Mouse (Mus musculus) v-Abl transformed pro-B cells (cell line): ENCODE measurements around the gene Tmem215.

Experiments used
- in situ Hi-C, 2 experiments: fragments of 400-800 bp; cut with MboI; formaldehyde crosslinking; loops; one replicate each; pipeline ENCODE4 v1.15.1; 2025; ENCODE audit not compliant: unreplicated experiment in 2 of 2

Tmem215 gene

GRCm38 (mm10) chr4:40471880-40472279 lies at the start of gene Tmem215:
Gene Tmem215 (plus strand): TSS chr4:40472180.
- in situ Hi-C loops, result no loop called here

DNA sequence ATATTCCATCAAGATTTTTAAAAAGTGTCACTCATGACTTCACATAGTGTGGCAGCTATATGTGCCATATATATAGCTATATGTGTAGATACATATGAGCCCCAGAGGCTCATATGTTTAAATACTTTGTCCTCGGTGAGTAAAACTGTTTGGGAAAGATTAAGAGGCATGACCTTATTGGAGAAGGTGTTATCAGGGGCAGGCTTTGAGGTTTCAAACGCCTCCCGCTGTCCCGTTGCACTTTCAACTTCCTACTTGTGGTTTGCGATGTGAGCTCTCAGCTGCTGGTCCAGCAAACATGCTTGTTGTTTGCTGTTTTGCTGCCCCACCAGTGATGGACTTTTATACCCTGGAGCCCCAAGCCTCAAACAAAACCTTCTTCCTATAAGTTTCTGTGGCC lies 40.1 kb upstream of the Tmem215 start:
- in situ Hi-C loops, result no loop called here

DNA sequence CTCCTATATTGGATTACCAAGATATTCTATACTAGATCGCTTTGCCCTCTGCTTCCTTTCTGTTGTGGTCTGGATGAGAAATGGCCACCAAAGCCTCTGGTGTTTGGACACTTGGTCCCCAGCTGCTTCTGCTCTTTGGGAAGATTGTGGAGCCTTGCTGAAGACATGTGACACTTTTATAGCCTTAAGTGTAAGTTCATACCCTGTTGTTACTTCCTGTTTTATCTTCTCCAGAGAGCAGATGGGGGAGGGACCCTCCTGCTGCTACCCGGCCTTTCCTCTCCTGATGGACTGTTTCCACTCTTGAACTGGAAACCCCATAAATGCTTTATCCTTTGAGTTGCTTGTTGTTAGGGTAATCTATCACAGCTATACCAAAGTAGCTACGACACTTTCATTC lies 38.6 kb upstream of the Tmem215 start:
- in situ Hi-C loops, result no loop called here

DNA sequence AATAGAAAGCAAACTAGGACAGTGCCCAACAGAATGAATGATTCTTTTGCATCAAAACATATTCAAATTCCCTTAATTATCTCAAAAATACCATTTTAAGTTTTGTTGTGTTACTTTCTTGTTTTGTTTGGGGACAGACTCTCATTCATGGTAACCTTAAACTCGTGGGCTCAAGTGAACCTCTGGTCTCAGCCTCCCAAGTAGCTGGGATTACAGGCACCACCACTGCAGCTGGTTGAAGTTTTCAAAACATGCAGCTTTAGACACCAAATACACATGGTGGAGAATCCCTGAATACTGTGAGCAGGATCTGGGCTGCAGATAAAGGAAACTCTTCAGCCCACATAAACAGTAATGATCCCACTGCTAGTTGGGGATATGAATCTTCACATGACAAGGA lies 37.6 kb upstream of the Tmem215 start:
- in situ Hi-C loops, result no loop called here

GRCm38 (mm10) chr4:40443565-40443964 lies 28.4 kb upstream of the Tmem215 start:
- in situ Hi-C loops, result no loop called here

DNA sequence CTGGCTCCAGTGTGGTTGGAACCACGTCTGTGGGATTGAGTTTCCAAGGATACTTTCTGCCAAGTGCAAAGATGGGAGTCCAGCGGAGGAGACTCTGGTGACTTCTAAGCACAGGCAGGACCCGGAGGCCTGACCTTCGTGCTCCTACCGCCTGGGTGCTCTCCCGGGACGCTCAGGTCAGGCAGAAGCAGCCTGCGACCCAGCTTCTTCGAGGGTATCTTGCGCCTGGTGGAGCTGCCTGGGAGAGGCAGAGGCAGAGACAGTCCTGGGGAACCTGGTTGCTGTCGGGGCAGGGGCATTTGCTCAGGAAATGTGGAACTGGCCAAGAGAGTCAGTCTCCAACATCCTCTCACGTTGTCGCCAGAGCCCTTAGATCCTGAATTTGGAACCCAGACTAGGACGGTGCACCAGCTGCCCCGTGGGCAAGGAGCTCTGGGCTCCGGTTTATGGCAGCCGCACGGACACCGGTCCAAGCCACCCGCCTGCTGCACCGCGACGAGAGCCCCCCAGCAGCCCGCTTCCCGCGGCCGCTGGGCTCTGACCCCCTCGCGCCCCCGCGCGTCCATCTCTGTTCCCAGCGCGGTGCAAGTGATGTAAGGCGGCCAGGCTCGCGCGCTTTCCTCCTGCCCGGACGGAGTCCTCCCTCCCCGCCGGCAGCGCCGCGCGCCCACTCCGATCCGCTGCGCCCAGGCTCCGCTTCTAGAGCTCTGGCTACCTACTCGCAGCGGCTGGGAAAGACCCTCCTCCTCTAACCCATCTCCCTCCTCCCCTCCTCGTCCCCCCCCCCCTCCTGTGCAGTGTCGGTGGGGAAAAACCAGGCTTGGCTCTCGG lies 935 bp downstream of the Tmem215 start:
- in situ Hi-C loops, result no loop called here

DNA sequence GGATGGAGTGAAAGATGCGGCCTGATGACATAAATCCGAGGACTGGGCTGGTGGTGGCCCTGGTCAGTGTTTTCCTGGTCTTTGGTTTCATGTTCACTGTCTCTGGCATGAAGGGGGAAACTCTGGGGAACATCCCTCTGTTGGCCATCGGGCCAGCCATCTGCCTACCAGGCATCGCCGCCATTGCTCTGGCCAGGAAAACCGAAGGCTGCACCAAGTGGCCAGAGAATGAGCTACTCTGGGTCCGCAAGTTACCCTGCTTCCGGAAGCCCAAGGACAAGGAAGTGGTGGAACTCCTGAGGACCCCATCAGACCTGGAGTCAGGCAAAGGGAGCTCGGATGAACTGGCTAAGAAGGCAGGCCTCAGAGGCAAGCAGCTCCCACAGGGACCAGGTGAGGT lies 1.9 kb downstream of the Tmem215 start:
- in situ Hi-C loops, result no loop called here

DNA sequence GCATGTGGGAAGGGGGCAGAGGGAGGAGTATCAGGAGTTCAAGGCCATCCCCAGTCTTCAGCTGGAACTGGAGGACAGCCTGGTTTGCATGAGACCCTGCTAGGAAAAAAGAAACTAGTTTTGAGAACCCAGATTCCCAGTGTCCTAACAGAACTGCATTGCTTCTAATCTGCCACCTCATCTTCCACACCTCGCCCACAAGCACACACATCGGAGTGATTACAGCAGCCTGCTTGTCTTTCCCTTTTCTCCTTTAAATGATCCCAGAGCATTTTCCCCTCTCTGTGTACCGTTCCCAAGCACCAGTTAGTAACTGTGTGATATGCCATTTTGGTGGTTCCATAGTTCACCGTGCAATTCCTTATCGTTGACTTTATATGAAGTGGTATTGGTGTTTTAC lies 6.0 kb downstream of the Tmem215 start:
- in situ Hi-C loops, result no loop called here

DNA sequence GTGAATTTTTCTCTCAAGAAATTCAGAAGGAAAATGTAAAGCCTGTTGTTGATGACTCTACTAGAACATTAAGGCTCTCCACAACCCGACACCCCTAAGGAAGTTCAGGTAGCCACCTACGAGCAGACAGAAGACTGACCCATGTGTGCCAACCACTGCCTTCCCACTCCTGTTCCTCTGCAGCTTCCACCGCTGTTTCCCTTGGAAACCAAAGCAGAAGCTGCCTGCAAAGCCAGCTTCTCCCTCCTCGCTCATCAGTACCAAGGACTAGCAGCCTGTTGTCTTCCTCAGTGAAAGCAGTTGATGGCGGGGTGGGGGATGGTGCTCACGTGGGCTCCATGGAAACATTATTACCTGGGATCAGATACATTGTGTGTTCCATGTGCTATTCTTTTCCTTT lies 14.6 kb downstream of the Tmem215 start:
- in situ Hi-C loops, result no loop called here

DNA sequence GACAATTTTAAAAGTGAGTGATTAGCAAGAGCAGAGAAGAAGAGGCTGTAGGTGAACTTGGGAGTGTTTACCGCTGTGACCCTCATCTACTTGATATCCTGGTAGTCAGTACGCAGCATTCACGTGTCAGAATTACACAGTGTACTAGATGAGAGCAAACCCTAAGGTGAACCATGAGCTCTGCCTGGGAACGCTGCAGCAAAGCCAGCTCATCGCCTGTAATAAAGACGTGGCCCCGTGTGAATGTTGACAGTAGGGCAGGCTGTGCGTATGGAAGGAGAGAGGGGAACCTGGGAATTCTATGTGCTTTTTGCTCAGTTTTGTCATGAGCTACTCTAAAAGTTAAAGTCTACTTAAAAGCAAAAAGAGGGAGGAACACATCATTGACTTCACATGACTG lies 19.8 kb downstream of the Tmem215 start:
- in situ Hi-C loops, result no loop called here

- in situ Hi-C loops, result no loop called here
Observed at GRCm38 (mm10) chr4:40496354-40496753, 24.4 kb downstream of the Tmem215 start.

- in situ Hi-C loops, result no loop called here
Observed at GRCm38 (mm10) chr4:40496828-40497227, 24.8 kb downstream of the Tmem215 start.

DNA sequence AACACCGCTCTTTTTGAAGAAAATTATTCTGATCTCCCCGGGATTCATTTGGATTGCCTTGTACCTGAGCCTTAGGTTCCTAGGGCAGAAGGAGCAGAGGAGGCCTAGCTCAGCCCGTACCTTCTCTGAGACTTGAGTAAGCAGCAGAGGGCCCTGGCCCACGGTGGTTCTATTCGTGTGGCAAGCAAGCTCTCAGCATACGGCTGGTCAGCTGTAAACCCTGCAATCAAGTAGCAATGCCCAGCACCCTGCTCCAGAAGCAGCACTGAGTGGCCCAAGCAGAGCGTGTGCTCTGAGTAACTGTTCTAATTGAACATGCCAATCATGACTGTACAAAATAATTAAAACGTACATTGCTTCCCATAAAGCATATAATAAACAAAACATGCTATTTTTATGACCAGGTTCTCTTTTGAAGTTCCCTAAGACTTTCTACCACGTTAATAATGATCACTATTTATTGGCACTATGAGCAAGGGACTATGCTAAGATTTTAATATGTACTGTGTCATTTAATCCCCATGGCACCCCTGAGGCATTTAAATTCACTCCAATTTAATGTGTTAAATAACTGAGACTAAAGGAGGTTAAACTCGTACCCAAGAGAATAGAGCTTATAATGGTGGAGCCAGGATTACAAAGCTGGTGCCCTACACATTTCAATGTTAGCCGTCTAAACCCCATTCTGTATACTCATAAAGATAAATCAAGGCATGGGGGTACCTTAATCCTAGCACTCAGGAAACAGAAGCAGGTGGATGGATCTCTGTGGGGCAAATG lies 28.0 kb downstream of the Tmem215 start:
- in situ Hi-C loops, result no loop called here

DNA sequence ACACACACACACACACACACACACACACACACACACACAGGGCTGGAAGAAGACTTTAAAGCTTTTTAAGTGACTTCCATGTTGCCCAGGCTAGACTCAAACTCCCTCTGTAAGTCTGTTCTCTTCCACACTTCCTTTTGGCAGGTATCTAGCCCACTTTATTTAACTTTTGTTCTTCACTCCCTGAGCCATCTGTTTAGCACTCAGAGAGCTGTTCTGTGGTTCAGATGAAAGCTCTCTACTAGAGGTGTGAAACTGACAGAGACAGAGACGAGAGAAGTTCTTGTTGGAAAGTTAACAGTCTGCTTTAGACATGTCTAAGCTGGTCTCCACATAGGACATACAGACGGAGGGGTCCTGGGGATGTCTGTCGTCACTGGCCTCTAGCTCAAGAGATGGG lies 30.5 kb downstream of the Tmem215 start:
- in situ Hi-C loops, result no loop called here

DNA sequence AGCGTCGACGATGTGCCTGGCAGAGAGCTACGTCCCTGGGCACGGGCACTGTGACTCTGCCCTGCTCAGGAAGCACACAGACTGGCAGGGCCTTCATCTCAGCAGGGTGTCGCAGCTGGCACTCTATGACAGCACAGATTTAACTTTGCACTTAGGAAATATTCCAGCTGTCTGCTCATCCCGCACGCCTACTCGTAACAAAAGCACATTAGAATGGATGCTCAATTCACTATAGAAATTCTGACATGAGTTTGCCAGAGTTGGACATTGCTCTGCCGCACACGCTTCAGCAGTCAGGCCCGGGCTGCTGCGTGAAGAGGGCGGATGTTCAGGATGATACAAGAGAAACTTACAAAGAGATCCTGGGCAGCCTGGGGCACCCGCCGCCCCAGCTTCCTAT lies 37.6 kb downstream of the Tmem215 start:
- in situ Hi-C loops, result no loop called here

DNA sequence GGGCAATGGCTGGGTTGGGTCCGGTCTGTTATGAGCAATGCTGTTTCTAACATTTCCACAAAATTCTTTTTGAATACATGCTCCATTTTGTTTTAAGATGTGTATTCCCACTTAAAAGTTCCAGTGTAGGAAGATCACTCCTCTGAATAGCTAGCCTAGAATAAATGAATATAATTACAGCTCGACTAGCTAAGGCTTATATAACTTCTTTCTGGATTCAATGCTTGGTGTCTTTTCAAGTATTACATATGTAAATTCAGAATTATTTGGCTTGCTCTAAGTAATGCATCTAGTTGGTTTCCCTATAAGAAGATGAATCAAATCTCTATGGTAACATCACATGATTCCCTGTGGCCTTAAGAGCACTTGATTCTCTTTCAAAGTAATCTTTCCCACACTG lies 41.3 kb downstream of the Tmem215 start:
- in situ Hi-C loops, result no loop called here

DNA sequence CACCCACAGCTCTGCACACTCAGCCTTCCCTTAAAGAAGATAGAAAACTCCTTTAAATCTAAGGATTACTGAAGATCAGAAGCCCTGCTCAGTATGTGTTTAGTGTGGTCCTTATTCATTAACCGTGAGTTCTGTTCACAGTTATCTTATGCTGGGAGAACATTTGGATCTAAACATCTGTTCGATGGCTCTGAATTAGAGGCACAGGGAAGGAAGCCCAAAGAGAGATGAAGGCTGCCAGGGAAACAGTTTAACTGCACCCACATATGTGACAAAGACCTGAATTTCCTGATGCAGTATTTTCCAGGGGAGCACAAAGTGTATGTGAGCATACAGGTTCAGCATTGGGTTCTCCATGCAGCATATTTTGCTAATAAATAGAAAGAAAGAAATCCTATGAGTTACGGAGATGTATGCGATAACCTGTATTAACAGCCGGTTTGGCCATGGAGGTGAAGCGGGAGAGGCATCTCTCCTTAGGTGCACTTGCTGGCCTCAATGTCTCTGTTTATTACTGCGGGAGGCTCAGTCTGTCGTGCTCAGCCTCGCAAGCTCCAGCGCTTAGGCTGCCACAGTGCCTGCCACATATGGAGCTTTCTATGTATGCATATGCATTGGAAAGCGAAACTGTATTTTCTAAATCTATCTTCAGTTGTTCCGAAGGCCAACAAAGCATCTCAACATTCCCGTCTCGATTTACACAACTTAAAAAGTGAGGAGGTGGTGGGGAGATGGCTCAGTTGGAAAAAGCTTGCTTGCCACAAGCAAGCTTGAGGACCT lies 46.8 kb downstream of the Tmem215 start:
- in situ Hi-C loops, result no loop called here
